Mouse (Mus musculus) liver, adult 2 months (tissue): Measurements from ENCODE around the gene Pparg. TPM values are rescaled to one million over a fixed set of nuclear protein-coding genes. Genes with fewer than 3 reads are reported as not detected.

Experiments
- DNase-seq: peaks from one replicate; pipeline ENCODE4 v3.0.0-alpha.2; 2011; ENCODE audit warnings: low read depth, low spot score; ENCODE audit errors: extremely low read depth
- H3K27ac ChIP-seq: fragments of 200-500 bp; replicated peaks from 2 replicates; pipeline ENCODE4 v1.5.1; 2012; ENCODE audit warnings: low read depth, mild to moderate bottlenecking, control low read depth, inconsistent platforms, low read length; ENCODE audit not compliant: insufficient read depth
- H3K27me3 ChIP-seq: fragments of 200-500 bp; 2 replicates; pipeline ENCODE4 v1.6.1; 2012; ENCODE audit warnings: mild to moderate bottlenecking, moderate library complexity, low read length, inconsistent platforms; ENCODE audit not compliant: control insufficient read depth, insufficient read depth
- H3K36me3 ChIP-seq: fragments of 200-500 bp; 2 replicates; pipeline ENCODE4 v1.6.1; 2012; ENCODE audit warnings: low read length, inconsistent platforms; ENCODE audit not compliant: control insufficient read depth, insufficient read depth
- H3K4me1 ChIP-seq: fragments of 200-500 bp; 2 replicates; pipeline ENCODE4 v1.6.1; 2011; ENCODE audit warnings: low read length; ENCODE audit not compliant: control insufficient read depth, insufficient read depth
- H3K4me3 ChIP-seq: fragments of 200-500 bp; 2 replicates; pipeline ENCODE4 v1.5.1; 2011; ENCODE audit warnings: low read depth, mild to moderate bottlenecking, control low read depth, low read length, moderate library complexity; ENCODE audit not compliant: insufficient read depth
- H3K79me2 ChIP-seq: fragments of 200-500 bp; 2 replicates; pipeline ENCODE4 v1.6.1; 2012; ENCODE audit warnings: inconsistent platforms, mild to moderate bottlenecking, low read length, moderate library complexity; ENCODE audit not compliant: control insufficient read depth, insufficient read depth
- H3K9ac ChIP-seq: fragments of 200-500 bp; 2 replicates; pipeline ENCODE4 v1.6.1; 2012; ENCODE audit warnings: low read depth, mild to moderate bottlenecking, control low read depth, inconsistent platforms, low read length
- CTCF ChIP-seq: fragments of 200-500 bp; IDR thresholded peaks from 2 replicates; pipeline ENCODE4 v1.5.1; 2011; ENCODE audit warnings: low read depth, low read length, control low read depth
- POLR2A ChIP-seq: fragments of 200-500 bp; IDR thresholded peaks from 2 replicates; pipeline ENCODE4 v1.6.1; 2011; ENCODE audit warnings: low read length, control low read depth; ENCODE audit not compliant: insufficient read depth; ENCODE audit errors: extremely low read depth
- WGBS: fragments of 180-500 bp; shearing (Covaris S2); methylation state at CpG from one replicate; pipeline ENCODE4 v1.1.7; 2018; 5-methylcytosine and 5-hydroxymethylcytosine counted together
- polyA plus RNA-seq: library from polyadenylated mRNA; depleted of rRNA; stranded (reverse); fragments of >200 nt; gene quantifications from 2 replicates; pipeline ENCODE4 v1.2.3, GENCODE M21; 2012
- total RNA-seq: library from RNA; depleted of rRNA; stranded (reverse); fragments of >200 nt; gene quantifications from 2 replicates; pipeline ENCODE4 v1.2.3, GENCODE M21; 2014

Pparg gene
- total and polyA plus RNA-seq, 2 experiments, result 6.2 to 8.9 TPM

DNA sequence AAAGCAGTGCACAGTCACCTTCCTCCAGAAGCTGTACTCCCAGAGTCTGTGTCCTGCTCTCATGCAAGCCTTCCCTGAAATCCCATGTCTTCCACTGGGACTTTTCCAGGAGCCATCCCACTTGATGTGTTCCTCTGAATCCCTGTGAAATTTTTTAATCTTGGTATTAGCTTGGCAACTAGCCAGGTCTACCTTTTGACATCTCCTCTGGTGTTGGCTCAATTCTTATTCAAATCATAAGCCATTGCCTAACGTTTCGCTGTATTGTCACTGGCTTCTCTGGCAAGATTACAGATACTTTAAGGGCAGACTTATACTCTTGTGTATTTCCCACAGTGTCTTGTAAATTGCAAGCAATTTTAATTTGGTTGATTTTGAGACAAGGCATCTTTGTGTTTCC is 43.6 kb downstream of the Pparg start:
- no peak for DNase-seq
- Histone ChIP-seq H3K9ac (no peak overlapping the region), H3K27ac (no peak overlapping the region), H3K4me1 (no peaks in the 10 kb centered on the region), H3K4me3 (no peak overlapping the region), H3K27me3 (no peaks in the 10 kb centered on the region), H3K36me3 (no peaks in the 10 kb centered on the region), H3K79me2 (no peaks in the 10 kb centered on the region; the same call in 1 of the 2 replicates)
- TF ChIP-seq POLR2A (no peak), CTCF (no peak)
- WGBS, result 44% methylated on average over 2 of the region's 2 CpGs

DNA sequence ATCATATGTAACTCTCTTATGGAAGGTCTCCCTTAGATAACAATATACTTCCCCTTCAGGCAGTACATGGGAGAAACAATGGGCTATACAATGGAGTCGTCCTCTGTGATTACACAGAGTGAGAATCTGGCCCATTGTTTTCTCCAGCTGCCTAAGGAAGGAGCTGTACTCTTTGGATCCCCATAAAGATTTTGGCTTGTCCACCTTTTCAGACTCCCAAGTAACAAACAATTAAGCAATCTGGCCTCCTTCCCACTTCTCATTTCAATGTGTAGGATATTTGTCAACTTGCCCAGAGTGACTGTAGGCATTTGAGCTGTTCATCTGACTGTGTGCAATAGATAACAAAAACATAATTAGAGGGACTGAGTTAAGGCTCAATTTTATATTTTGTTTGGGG is 50.7 kb downstream of the Pparg start:
- Histone ChIP-seq H3K4me1 (no peaks in the 10 kb centered on the region), H3K27me3 (no peaks in the 10 kb centered on the region), H3K9ac (no peak overlapping the region), H3K4me3 (no peak overlapping the region), H3K27ac (no peak overlapping the region), H3K36me3 (no peaks in the 10 kb centered on the region), H3K79me2 (no peaks in the 10 kb centered on the region; the same call in 1 of the 2 replicates)
- no peak for DNase-seq
- 37% methylated on average over 1 of the region's 1 CpGs for WGBS
- TF ChIP-seq CTCF, result no peak
- TF ChIP-seq POLR2A, result no peak

DNA sequence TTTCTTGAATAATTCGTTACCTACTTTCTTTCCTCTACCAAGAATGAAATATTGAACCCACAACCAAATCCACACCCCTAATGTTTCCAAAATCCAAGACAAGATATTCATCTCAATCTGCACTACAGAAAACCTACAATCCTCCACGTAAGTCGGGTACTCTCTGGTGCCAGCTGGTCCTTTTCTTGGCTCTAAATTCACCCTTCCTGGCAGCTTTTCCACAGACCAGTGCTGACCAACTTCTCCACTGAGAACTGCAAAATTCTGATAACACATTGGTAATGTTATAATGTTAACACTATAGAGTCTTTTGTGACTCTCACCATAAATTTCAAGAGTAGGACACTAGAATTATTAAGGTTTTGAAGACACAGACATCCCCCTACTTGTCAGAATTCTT is 57.4 kb downstream of the Pparg start:
- DNase-seq, result peak; percentile 61
- 42% methylated on average over 3 of the region's 3 CpGs for WGBS
- Histone ChIP-seq H3K27me3 (no peaks in the 10 kb centered on the region), H3K9ac (no peak overlapping the region), H3K79me2 (no peaks in the 10 kb centered on the region), H3K27ac (no peak overlapping the region), H3K4me3 (no peak overlapping the region), H3K4me1 (peaks cover 10% of the 10 kb centered on the region; the same call in 1 of the 2 replicates), H3K36me3 (no peaks in the 10 kb centered on the region)
- TF ChIP-seq CTCF, result no peak
- no peak for TF ChIP-seq POLR2A

DNA sequence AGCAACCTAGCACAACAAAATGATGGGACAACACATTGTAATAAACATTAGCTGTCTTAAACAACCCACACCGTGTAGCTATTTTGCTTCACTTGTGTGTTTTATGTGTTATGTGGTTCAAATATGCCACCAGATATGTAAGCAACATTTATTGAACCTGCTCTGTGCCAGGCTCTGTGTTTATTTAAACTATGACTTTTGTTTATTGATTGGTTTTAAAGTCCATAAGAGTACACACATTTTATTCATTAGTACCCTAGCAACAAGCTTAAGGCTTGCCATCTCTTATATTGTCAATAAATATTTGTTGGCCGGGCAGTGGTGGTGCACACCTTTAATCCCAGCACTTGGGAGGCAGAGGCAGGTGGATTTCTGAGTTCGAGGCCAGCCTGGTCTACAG is 58.2 kb downstream of the Pparg start:
- TF ChIP-seq POLR2A (no peak), CTCF (no peak)
- 21% methylated on average over 3 of the region's 3 CpGs for WGBS
- Histone ChIP-seq H3K4me1 (peaks cover 10% of the 10 kb centered on the region; the same call in 1 of the 2 replicates), H3K79me2 (no peaks in the 10 kb centered on the region), H3K27me3 (no peaks in the 10 kb centered on the region), H3K9ac (no peak overlapping the region), H3K4me3 (no peak overlapping the region), H3K27ac (no peak overlapping the region), H3K36me3 (no peaks in the 10 kb centered on the region)
- peak; percentile 89 for DNase-seq

- Histone ChIP-seq H3K4me1 (peaks cover 16% of the 10 kb centered on the region; the same call in 1 of the 2 replicates), H3K79me2 (no peaks in the 10 kb centered on the region), H3K27ac (no peak overlapping the region), H3K36me3 (no peaks in the 10 kb centered on the region), H3K4me3 (no peak overlapping the region), H3K9ac (no peak overlapping the region), H3K27me3 (no peaks in the 10 kb centered on the region)
- 7% methylated on average over 1 of the region's 1 CpGs for WGBS
- DNase-seq, result peak; percentile 97
- TF ChIP-seq CTCF (no peak), POLR2A (no peak)
These were observed 60.2 kb downstream of the Pparg start for GRCm38 (mm10) chr6:115420963-115421362.

DNA sequence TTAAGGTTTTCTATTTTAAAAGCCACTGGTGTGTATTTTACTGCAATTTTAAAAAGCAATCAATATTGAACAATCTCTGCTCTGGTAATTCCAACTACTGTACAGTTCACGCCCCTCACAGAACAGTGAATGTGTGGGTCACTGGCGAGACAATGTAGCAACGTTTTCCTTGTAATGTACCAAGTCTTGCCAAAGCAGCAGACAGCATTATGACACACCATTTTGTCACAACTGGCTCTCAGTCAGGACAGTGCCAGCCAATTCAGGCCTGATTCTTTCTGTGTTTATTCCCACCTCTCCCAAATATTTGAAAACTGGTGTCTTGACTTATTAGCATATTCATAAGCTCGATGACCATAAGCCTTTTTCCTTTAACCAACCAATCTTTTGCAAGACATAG is 60.9 kb downstream of the Pparg start:
- TF ChIP-seq CTCF, result no peak
- no peak for TF ChIP-seq POLR2A
- no peak overlapping the region for H3K4me3 ChIP-seq
- no peak overlapping the region for H3K9ac ChIP-seq
- no peak overlapping the region for H3K27ac ChIP-seq
- DNase-seq, result peak; percentile 96
- H3K79me2 ChIP-seq, result no peaks in the 10 kb centered on the region
- peaks cover 16% of the 10 kb centered on the region; the same call in 1 of the 2 replicates for H3K4me1 ChIP-seq
- no peaks in the 10 kb centered on the region for H3K36me3 ChIP-seq
- H3K27me3 ChIP-seq, result no peaks in the 10 kb centered on the region
- 23% methylated on average over 4 of the region's 4 CpGs for WGBS
